Mouse (Mus musculus) liver, embryonic 14.5 days (tissue): Measurements from ENCODE around the gene Zfp112. TPM values are rescaled to one million over a fixed set of nuclear protein-coding genes. Genes with fewer than 3 reads are reported as not detected.

Experiments used
- ATAC-seq: fragments of 200-750 bp; cut with Nextera tagmentation; 2 replicates; pipeline ENCODE4 v1.8.0; 2017; ENCODE audit warnings: moderate number of reproducible peaks, mild to moderate bottlenecking, moderate library complexity; ENCODE audit not compliant: insufficient read depth
- DNase-seq, 3 experiments: peaks; one replicate each; pipeline ENCODE4 v3.0.0-alpha.2; 2012 to 2013; ENCODE audit warnings: low read depth in 3 of 3, low spot score in 3 of 3
- H3K27ac ChIP-seq: fragments of 300-500 bp; sonication (generic); 2 replicates; pipeline ENCODE4 v1.5.1; 2014; ENCODE audit warnings: moderate library complexity, mild to moderate bottlenecking, control low read depth, inconsistent platforms
- H3K27me3 ChIP-seq: fragments of 300-500 bp; sonication (generic); 2 replicates; pipeline ENCODE4 v1.6.1; 2014; ENCODE audit warnings: mild to moderate bottlenecking, low read length, moderate library complexity; ENCODE audit not compliant: control insufficient read depth, insufficient read depth
- H3K36me3 ChIP-seq: fragments of 300-500 bp; sonication (generic); replicated peaks from 2 replicates; pipeline ENCODE4 v1.6.1; 2014; ENCODE audit warnings: low read depth; ENCODE audit not compliant: control insufficient read depth, insufficient read depth
- H3K4me1 ChIP-seq, 2 experiments: fragments of 200-500 bp in 1 of 2; fragments of 300-500 bp in 1 of 2; sonication (generic) in 1 of 2; replicated peaks; 2 replicates each; pipeline ENCODE4 v1.6.1; 2012 to 2014; ENCODE audit warnings: antibody characterized with exemption in 1 of 2, inconsistent platforms in 1 of 2, low read length in 1 of 2; ENCODE audit not compliant: control insufficient read depth in 2 of 2, insufficient read depth in 2 of 2
- H3K4me2 ChIP-seq: fragments of 300-500 bp; sonication (generic); 2 replicates; pipeline ENCODE4 v1.6.1; 2014; ENCODE audit warnings: low read depth, mild to moderate bottlenecking, control low read depth, moderate library complexity
- H3K4me3 ChIP-seq, 2 experiments: fragments of 200-500 bp in 1 of 2; fragments of 300-500 bp in 1 of 2; sonication (generic) in 1 of 2; 2 replicates each; pipeline ENCODE4 v1.5.1; 2012 to 2014; ENCODE audit warnings: low read depth in 2 of 2, low read length in 2 of 2, mild to moderate bottlenecking in 2 of 2, control low read depth in 1 of 2, inconsistent platforms in 1 of 2, moderate library complexity in 1 of 2; ENCODE audit not compliant: insufficient read depth in 1 of 2
- H3K9ac ChIP-seq: fragments of 300-500 bp; sonication (generic); replicated peaks from 2 replicates; pipeline ENCODE4 v1.6.1; 2014; ENCODE audit warnings: mild to moderate bottlenecking, control low read depth, moderate library complexity
- H3K9me3 ChIP-seq: fragments of 300-500 bp; sonication (generic); 2 replicates; pipeline ENCODE4 v1.6.1; 2016; ENCODE audit warnings: low read length, mixed read lengths; ENCODE audit not compliant: control insufficient read depth
- CTCF ChIP-seq: IDR thresholded peaks from 2 replicates; pipeline ENCODE4 v1.5.1; 2016; ENCODE audit warnings: antibody characterized with exemption, low read depth, control low read depth
- EP300 ChIP-seq: IDR thresholded peaks from 2 replicates; pipeline ENCODE4 v1.6.1; 2016; ENCODE audit warnings: antibody characterized with exemption, low read depth
- WGBS: fragments of 180-500 bp; shearing (Covaris S2); extraction: QIAGEN DNeasy Blood & Tissue Kit; methylation state at CpG from one replicate; pipeline ENCODE4 v1.1.7; 2014; ENCODE audit not compliant: insufficient replicate concordance; 5-methylcytosine and 5-hydroxymethylcytosine counted together
- polyA plus RNA-seq, 2 experiments: library from polyadenylated mRNA; depleted of rRNA in 1 of 2; stranded (reverse) in 1 of 2; unstranded in 1 of 2; fragments of >200 nt; fragmentation: Nextera tagmentation in 1 of 2; extraction: Ambion mirVana in 1 of 2; gene quantifications; 2 replicates each; pipeline versions ENCODE4 v1.2.1 to v1.2.3; 2012 to 2014

Gene Zfp112
- polyA plus RNA-seq, 2 experiments: 0.22 to 0.36 TPM

- DNase-seq (no peak), ATAC-seq (no peak)
- H3K4me3 ChIP-seq: peak overlapping the region; percentile 63 to 65
- H3K9me3 ChIP-seq: peaks cover 11% of the 10 kb centered on the region
- H3K27me3 ChIP-seq: no peaks in the 10 kb centered on the region
- no peak overlapping the region for H3K27ac ChIP-seq
- H3K9ac ChIP-seq: no peak overlapping the region; the same call in 1 of the 2 replicates
- peaks cover 0 to 8% of the 10 kb centered on the region in 2 experiments; a peak in 1 of 4 replicates for H3K4me1 ChIP-seq
- 17% methylated on average over 9 of the region's 9 CpGs for WGBS
- H3K36me3 ChIP-seq: peaks cover 7% of the 10 kb centered on the region; the same call in 1 of the 2 replicates
- TF ChIP-seq EP300: no peak
- TF ChIP-seq CTCF: no peak
- peak overlapping the region; percentile 78 for H3K4me2 ChIP-seq
These were observed 350 bp upstream of the Zfp112 start for GRCm38 (mm10) chr7:24111772-24112155.

DNA sequence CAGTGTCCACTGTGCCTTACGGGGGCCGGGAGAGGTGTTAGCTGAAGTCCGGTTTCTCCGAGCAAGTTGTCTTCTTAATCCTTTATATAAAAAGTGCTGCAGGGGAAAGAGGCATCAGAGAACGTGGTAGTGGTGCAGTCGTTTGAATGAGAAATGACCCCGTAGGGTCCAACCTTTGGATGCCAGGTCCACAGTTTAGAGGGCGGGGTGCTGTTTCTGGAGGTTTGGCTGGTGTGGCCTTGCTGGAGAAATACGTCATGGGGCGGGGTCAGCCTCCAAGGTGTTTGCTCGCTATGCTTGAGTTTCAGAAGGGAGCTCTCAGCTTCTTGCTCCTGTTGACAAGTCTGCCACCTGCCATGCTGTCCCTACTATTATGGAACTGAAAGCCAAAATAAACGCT, 887 bp downstream of the Zfp112 start:
- DNase-seq (peak; percentile 46 to 56 (median 53)), ATAC-seq (peak; percentile 47)
- Histone ChIP-seq H3K4me1 (peaks cover 0 to 8% of the 10 kb centered on the region in 2 experiments; a peak in 1 of 4 replicates), H3K9me3 (peaks cover 3% of the 10 kb centered on the region; the same call in 1 of the 2 replicates), H3K4me2 (peak overlapping the region; percentile 78), H3K4me3 (peak overlapping the region; percentile 63 to 65), H3K36me3 (0 out of 2 replicates have a peak, but pooled peaks cover under 1% of the 10 kb centered on the region), H3K27ac (peak overlapping the region; percentile 54), H3K9ac (peak overlapping the region; percentile 62), H3K27me3 (no peaks in the 10 kb centered on the region)
- no peak for TF ChIP-seq CTCF
- no peak for TF ChIP-seq EP300
- WGBS: 20% methylated on average over 12 of the region's 12 CpGs

DNA sequence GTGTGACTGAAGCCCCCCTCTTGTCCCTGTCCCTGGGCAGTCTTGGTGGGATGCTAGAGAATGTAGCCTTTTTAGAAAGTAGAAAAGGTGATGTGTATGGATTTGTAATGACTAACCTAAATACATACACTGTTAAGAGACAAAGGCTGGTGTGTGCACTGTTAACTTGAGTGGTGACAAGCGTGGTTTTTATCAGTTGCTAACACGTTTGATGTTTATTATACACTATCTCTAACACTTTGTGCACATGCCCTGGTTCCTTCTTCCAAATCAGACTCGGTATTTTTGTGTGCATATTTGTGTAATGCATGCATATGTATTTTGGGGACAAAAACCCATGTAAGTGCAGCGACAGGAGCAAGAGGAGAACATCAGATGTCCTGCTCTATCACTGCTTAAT, 4.5 kb downstream of the Zfp112 start:
- Histone ChIP-seq H3K9me3 (no peaks in the 10 kb centered on the region), H3K27me3 (no peaks in the 10 kb centered on the region), H3K4me2 (no peak overlapping the region), H3K4me3 (no peak overlapping the region), H3K36me3 (no peaks in the 10 kb centered on the region), H3K9ac (no peak overlapping the region), H3K27ac (no peak overlapping the region), H3K4me1 (peaks cover 0 to 8% of the 10 kb centered on the region in 2 experiments; a peak in 1 of 4 replicates)
- TF ChIP-seq EP300: no peak
- no peak for TF ChIP-seq CTCF
- WGBS: 28% methylated on average over 4 of the region's 4 CpGs
- DNase-seq: no peak
- no peak for ATAC-seq

- Histone ChIP-seq H3K9me3 (no peaks in the 10 kb centered on the region), H3K4me3 (peak overlapping the region; percentile 71 to 84), H3K4me1 (peaks cover 7 to 9% of the 10 kb centered on the region in 2 experiments), H3K9ac (peak overlapping the region; percentile 81), H3K36me3 (no peaks in the 10 kb centered on the region; the same call in 1 of the 2 replicates), H3K4me2 (peak overlapping the region; percentile 88), H3K27me3 (no peaks in the 10 kb centered on the region), H3K27ac (no peak overlapping the region)
- TF ChIP-seq CTCF (no peak), EP300 (no peak)
- ATAC-seq: no peak
- 15% methylated on average over 6 of the region's 6 CpGs for WGBS
- DNase-seq: no peak
These were observed 21.4 kb downstream of the Zfp112 start for GRCm38 (mm10) chr7:24133425-24133995.

GRCm38 (mm10) chr7:24133996-24134828, 22.1 kb downstream of the Zfp112 start, which contains the start of gene Zfp235:
Zfp235 (plus strand) TSS chr7:24134169.
- H3K27ac ChIP-seq: no peak within 1 kb of the TSS
- TF ChIP-seq EP300 (no peak), CTCF (no peak)

More at GRCm38 (mm10) chr7:24133996-24134828, 22.1 kb downstream of the Zfp112 start, which contains the start of gene Zfp235:
- ATAC-seq (peak; percentile 94), DNase-seq (peak; percentile 66 to 77 (median 68))
- WGBS: 3% methylated on average over 32 of the region's 32 CpGs
- H3K4me2 ChIP-seq: peak within 1 kb of the TSS; percentile 88
- no peaks in the 10 kb centered on the region; the same call in 1 of the 2 replicates for H3K36me3 ChIP-seq
- no peaks in the 10 kb centered on the region for H3K27me3 ChIP-seq
- H3K9me3 ChIP-seq: no peaks in the 10 kb centered on the region
- peak within 1 kb of the TSS; percentile 71 to 84 for H3K4me3 ChIP-seq
- H3K9ac ChIP-seq: peak within 1 kb of the TSS; percentile 81
- peaks cover 7 to 9% of the 10 kb centered on the region in 2 experiments for H3K4me1 ChIP-seq
